Mouse (Mus musculus) hindbrain, embryonic 12.5 days (tissue): ENCODE measurements around the gene Fcgbp. TPM values are rescaled to one million over a fixed set of nuclear protein-coding genes. Genes with fewer than 3 reads are reported as not detected.

Experiments used
- ATAC-seq: fragments of 200-750 bp; cut with Nextera tagmentation; 2 replicates; pipeline ENCODE4 v1.8.0; 2017; ENCODE audit warnings: moderate TSS enrichment; ENCODE audit not compliant: low FRiP score
- H3K27ac ChIP-seq: fragments of 300-500 bp; sonication (generic); 2 replicates; pipeline ENCODE4 v1.5.1; 2016; ENCODE audit warnings: mild to moderate bottlenecking
- H3K27me3 ChIP-seq: fragments of 300-500 bp; sonication (generic); 2 replicates; pipeline ENCODE4 v1.6.1; 2016; ENCODE audit warnings: mild to moderate bottlenecking
- H3K36me3 ChIP-seq: fragments of 300-500 bp; sonication (generic); 2 replicates; pipeline ENCODE4 v1.6.1; 2016; ENCODE audit warnings: mild to moderate bottlenecking
- H3K4me1 ChIP-seq: fragments of 300-500 bp; sonication (generic); 2 replicates; pipeline ENCODE4 v1.6.1; 2016
- H3K4me2 ChIP-seq: fragments of 300-500 bp; sonication (generic); replicated peaks from 2 replicates; pipeline ENCODE4 v1.6.1; 2016; ENCODE audit warnings: mild to moderate bottlenecking
- H3K4me3 ChIP-seq: fragments of 300-500 bp; sonication (generic); 2 replicates; pipeline ENCODE4 v1.5.1; 2016; ENCODE audit warnings: mild to moderate bottlenecking
- H3K9ac ChIP-seq: fragments of 300-500 bp; sonication (generic); 2 replicates; pipeline ENCODE4 v1.6.1; 2016; ENCODE audit warnings: mild to moderate bottlenecking, moderate library complexity
- H3K9me3 ChIP-seq: fragments of 300-500 bp; sonication (generic); replicated peaks from 2 replicates; pipeline ENCODE4 v1.6.1; 2016; ENCODE audit warnings: mild to moderate bottlenecking
- WGBS: fragments of 180-500 bp; shearing (Covaris S2); methylation state at CpG from one replicate; pipeline ENCODE4 v1.1.7; 2016; 5-methylcytosine and 5-hydroxymethylcytosine counted together
- polyA plus RNA-seq: library from polyadenylated mRNA; unstranded; fragments of >200 nt; fragmentation: Nextera tagmentation; extraction: Ambion mirVana; gene quantifications from 2 replicates; pipeline ENCODE4 v1.2.1, GENCODE M21; 2016

Fcgbp gene
- polyA plus RNA-seq, 1 experiment from 2014 or later, result 0.31 TPM

- no peaks in the 10 kb centered on the region for H3K4me1 ChIP-seq
- no peak overlapping the region for H3K27ac ChIP-seq
- no peak for ATAC-seq
- no peaks in the 10 kb centered on the region for H3K36me3 ChIP-seq
- H3K4me3 ChIP-seq, result no peak overlapping the region
- no peak overlapping the region for H3K9ac ChIP-seq
- no peaks in the 10 kb centered on the region for H3K27me3 ChIP-seq
- no peak overlapping the region for H3K4me2 ChIP-seq
- WGBS, result 67% methylated on average over 6 of the region's 6 CpGs
- no peaks in the 10 kb centered on the region for H3K9me3 ChIP-seq
Observed at GRCm38 (mm10) chr7:28159292-28159691, 88.3 kb downstream of the Fcgbp start.

DNA sequence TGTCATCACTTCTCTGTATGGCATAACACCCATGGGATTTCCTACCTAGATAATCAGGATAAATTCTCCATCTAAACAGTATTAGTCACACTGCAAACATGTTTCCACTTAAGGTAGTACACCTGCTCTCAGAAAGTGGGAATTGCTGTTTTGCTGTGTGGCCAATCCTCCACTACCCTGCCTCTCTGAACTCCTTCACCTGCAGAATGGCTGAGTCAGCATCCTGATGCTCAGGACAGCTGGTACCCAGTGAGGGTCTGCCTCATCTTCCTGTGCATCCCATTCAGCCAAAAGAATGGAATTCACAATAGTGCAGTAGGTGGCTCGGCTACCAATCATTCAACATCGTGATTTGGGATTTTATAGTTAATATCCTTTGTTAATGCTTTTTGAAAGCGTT lies 88.9 kb downstream of the Fcgbp start:
- Histone ChIP-seq H3K27ac (no peak overlapping the region), H3K27me3 (no peaks in the 10 kb centered on the region), H3K9ac (no peak overlapping the region), H3K36me3 (no peaks in the 10 kb centered on the region), H3K4me3 (no peak overlapping the region), H3K4me2 (no peak overlapping the region), H3K9me3 (no peaks in the 10 kb centered on the region), H3K4me1 (no peaks in the 10 kb centered on the region)
- WGBS, result 71% methylated on average over 3 of the region's 3 CpGs
- ATAC-seq, result no peak

- Histone ChIP-seq H3K27me3 (no peaks in the 10 kb centered on the region), H3K4me2 (no peak overlapping the region), H3K9ac (no peak overlapping the region), H3K27ac (no peak overlapping the region), H3K4me1 (no peaks in the 10 kb centered on the region), H3K36me3 (no peaks in the 10 kb centered on the region), H3K4me3 (no peak overlapping the region), H3K9me3 (no peaks in the 10 kb centered on the region)
- ATAC-seq, result no peak
- WGBS, result 61% methylated on average over 9 of the region's 9 CpGs
Observed at GRCm38 (mm10) chr7:28161163-28161749, 90.2 kb downstream of the Fcgbp start.

- Histone ChIP-seq H3K36me3 (no peaks in the 10 kb centered on the region), H3K9me3 (no peaks in the 10 kb centered on the region), H3K27me3 (no peaks in the 10 kb centered on the region), H3K9ac (no peak overlapping the region), H3K4me2 (no peak overlapping the region), H3K4me1 (peaks cover 14% of the 10 kb centered on the region), H3K4me3 (no peak overlapping the region), H3K27ac (no peak overlapping the region)
- 82% methylated on average over 6 of the region's 6 CpGs for WGBS
- no peak for ATAC-seq
Observed at GRCm38 (mm10) chr7:28165406-28165805, 94.4 kb downstream of the Fcgbp start.

- Histone ChIP-seq H3K9me3 (no peaks in the 10 kb centered on the region), H3K4me1 (peaks cover 29% of the 10 kb centered on the region), H3K27ac (peak overlapping the region; percentile 81), H3K9ac (peak overlapping the region; percentile 53), H3K27me3 (no peaks in the 10 kb centered on the region), H3K4me3 (peak overlapping the region; percentile 60), H3K36me3 (no peaks in the 10 kb centered on the region), H3K4me2 (peak overlapping the region; percentile 95)
- WGBS, result 13% methylated on average over 9 of the region's 9 CpGs
- ATAC-seq, result no peak
Observed at GRCm38 (mm10) chr7:28168320-28169115, 97.5 kb downstream of the Fcgbp start.

GRCm38 (mm10) chr7:28169489-28170422 lies 98.7 kb downstream of the Fcgbp start, which contains the start of gene Fbl:
Gene Fbl (plus strand): TSS chr7:28169710.
- Histone ChIP-seq H3K36me3 (no peaks in the 10 kb centered on the region), H3K4me2 (peak within 1 kb of the TSS; percentile 95), H3K4me3 (peak within 1 kb of the TSS; percentile 60), H3K9me3 (no peaks in the 10 kb centered on the region), H3K9ac (peak within 1 kb of the TSS; percentile 82), H3K27me3 (no peaks in the 10 kb centered on the region), H3K4me1 (peaks cover 29% of the 10 kb centered on the region), H3K27ac (peak within 1 kb of the TSS; percentile 81)
- under 1% methylated on average over 80 of the region's 80 CpGs for WGBS
- peak; percentile 94 for ATAC-seq

Other genes starting within 250 kb of the Fcgbp start
- 11.7 and 12.5 TPM in 2 replicates for gene Zfp59, start 232.6 kb upstream of the Fcgbp start, polyA plus RNA-seq
- 2.2 and 3.1 TPM in 2 replicates for gene Zfp607a, start 213.7 kb upstream of the Fcgbp start, polyA plus RNA-seq
- 15.5 and 17.0 TPM in 2 replicates for gene Zfp974, start 141.8 kb upstream of the Fcgbp start, polyA plus RNA-seq
- 25.8 and 27.2 TPM in 2 replicates for gene Zfp780b, start 92.1 kb upstream of the Fcgbp start, polyA plus RNA-seq
- gene Zfp850, start 57.1 kb upstream of the Fcgbp start, polyA plus RNA-seq, result 6.1 and 7.5 TPM in 2 replicates
- gene Psmc4, start 21.1 kb upstream of the Fcgbp start, polyA plus RNA-seq, result 309 and 313 TPM in 2 replicates
- gene 9530053A07Rik, start 58.2 kb downstream of the Fcgbp start, polyA plus RNA-seq, result 0.09 and 0.12 TPM in 2 replicates
- 115 and 120 TPM in 2 replicates for gene Fbl, start 98.5 kb downstream of the Fcgbp start, polyA plus RNA-seq
- 21.5 and 21.7 TPM in 2 replicates for gene Dyrk1b, start 108.2 kb downstream of the Fcgbp start, polyA plus RNA-seq
- 19.3 and 20.0 TPM in 2 replicates for gene Eid2, start 196.6 kb downstream of the Fcgbp start, polyA plus RNA-seq
- gene Eid2b, start 206.5 kb downstream of the Fcgbp start, polyA plus RNA-seq, result 26.7 and 28.4 TPM in 2 replicates
- gene Selenov, start 219.9 kb downstream of the Fcgbp start, polyA plus RNA-seq, result 0.34 and 0.82 TPM in 2 replicates
- gene Dll3, start 231.0 kb downstream of the Fcgbp start, polyA plus RNA-seq, result 56.6 and 58.9 TPM in 2 replicates
- gene Timm50, start 240.8 kb downstream of the Fcgbp start, polyA plus RNA-seq, result 142 and 160 TPM in 2 replicates